14 mouse cellular contexts compared by ENCODE assay signal in the genomic region with DNA sequence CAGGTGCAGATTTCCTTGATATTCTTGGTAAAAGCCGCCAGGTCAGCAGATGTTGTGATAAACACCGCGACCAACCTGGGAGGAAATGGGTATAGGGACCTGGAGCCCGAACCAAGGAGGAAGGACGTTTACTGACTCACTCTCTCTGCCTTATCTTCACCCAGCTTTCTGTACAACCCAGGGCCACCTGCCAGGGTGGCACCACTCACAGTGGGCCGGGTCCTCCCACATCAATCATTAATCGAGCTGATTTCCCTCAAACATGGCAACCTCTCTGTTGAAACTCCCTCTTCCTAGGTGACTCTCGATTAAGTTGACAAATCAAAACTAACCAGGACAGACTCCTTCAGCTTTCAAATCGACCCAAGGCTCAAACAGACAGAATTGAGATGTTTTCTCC.
"Had no signal": no experiment of that assay in that cellular context is flagged by ENCODE, and none has a peak within 500 bp of the region (broad histone marks: within the 10 kb centered on the region; RNA-seq: fewer than 3 reads in every experiment).

No protein-coding gene starts in this region.

- H3K27me3 ChIP-seq: limb, embryonic 13.5 days; liver, embryonic 15.5 days; neural tube, embryonic 15.5 days had no signal

- H3K9ac ChIP-seq: limb, embryonic 13.5 days; liver, embryonic 15.5 days; lung, embryonic 14.5 days; neural tube, embryonic 15.5 days had no signal

- H3K36me3 ChIP-seq: limb, embryonic 13.5 days; liver, embryonic 15.5 days; midbrain, embryonic 10.5 days; neural tube, embryonic 15.5 days had no signal

- H3K27ac ChIP-seq: limb, embryonic 13.5 days; liver, embryonic 15.5 days; midbrain, embryonic 10.5 days; neural tube, embryonic 15.5 days had no signal

- H3K4me3 ChIP-seq: limb, embryonic 13.5 days; liver, embryonic 15.5 days; midbrain, embryonic 10.5 days; myocyte; neural tube, embryonic 15.5 days had no signal

- H3K9me3 ChIP-seq: limb, embryonic 13.5 days; liver, embryonic 15.5 days; midbrain, embryonic 10.5 days; neural tube, embryonic 15.5 days had no signal

- DNase-seq: lung, embryonic 14.5 days; lung, postnatal 10 days; lung, postnatal 4 days; midbrain, embryonic 14.5 days; right cerebral cortex, adult 18-20 months; right cerebral cortex, postnatal 25 days; thymus, adult 18-20 months; thymus, postnatal 14 days had no signal

- H3K4me2 ChIP-seq: limb, embryonic 13.5 days; liver, embryonic 11.5 days; liver, embryonic 15.5 days; lung, embryonic 14.5 days; neural tube, embryonic 15.5 days had no signal
